Mouse (Mus musculus): ENCODE results near the gene Alg9. TPM values are rescaled to one million over a fixed set of nuclear protein-coding genes. Genes with fewer than 3 reads are reported as not detected.

The Alg9 gene
- polyA plus RNA-seq, 1 experiment from 2014 or later = 57.2 TPM

GRCm38 (mm10) chr9:50752054-50752602 lies 22.7 kb upstream of the Alg9 start, which contains the start of gene Hspb2:
TSS of gene Hspb2 (minus strand) at chr9:50752354.
- no peak within 1 kb of the TSS for H3K9ac ChIP-seq (ENCODE audit: low read depth, low read length)
- no peaks in the 10 kb centered on the region for H3K9me3 ChIP-seq (replicated peaks; ENCODE audit: control insufficient read depth, low read length, poor library complexity, severe bottlenecking)
- no peak within 1 kb of the TSS for H3K27ac ChIP-seq (ENCODE audit: low read length)
- no peaks in the 10 kb centered on the region for H3K4me1 ChIP-seq (ENCODE audit: control insufficient read depth, insufficient read depth, low read length)
- H3K27me3 ChIP-seq (ENCODE audit: control insufficient read depth, insufficient read depth, low read depth, low read length) = peaks cover 3% of the 10 kb centered on the region
- no peak within 1 kb of the TSS for H3K4me2 ChIP-seq (ENCODE audit: low read length)
- no peak for ATAC-seq
- 66% methylated on average over 14 of the region's 14 CpGs for WGBS
- H3K36me3 ChIP-seq (ENCODE audit: control insufficient read depth, insufficient read depth, low read length) = no peaks in the 10 kb centered on the region
- no peak within 1 kb of the TSS for H3K4me3 ChIP-seq (ENCODE audit: low read depth, low read length)

GRCm38 (mm10) chr9:50752784-50753615 lies 21.8 kb upstream of the Alg9 start:
- Histone ChIP-seq H3K9me3 (replicated peaks; ENCODE audit: control insufficient read depth, low read length, poor library complexity, severe bottlenecking) (no peaks in the 10 kb centered on the region), H3K9ac (ENCODE audit: low read depth, low read length) (no peak overlapping the region), H3K4me3 (ENCODE audit: low read depth, low read length) (no peak overlapping the region), H3K27me3 (ENCODE audit: control insufficient read depth, insufficient read depth, low read depth, low read length) (no peaks in the 10 kb centered on the region), H3K27ac (ENCODE audit: low read length) (no peak overlapping the region), H3K4me1 (ENCODE audit: control insufficient read depth, insufficient read depth, low read length) (no peaks in the 10 kb centered on the region), H3K4me2 (ENCODE audit: low read length) (no peak overlapping the region), H3K36me3 (ENCODE audit: control insufficient read depth, insufficient read depth, low read length) (no peaks in the 10 kb centered on the region)
- WGBS = 73% methylated on average over 17 of the region's 17 CpGs
- no peak for ATAC-seq

- no peak for ATAC-seq
- Histone ChIP-seq H3K4me1 (ENCODE audit: control insufficient read depth, insufficient read depth, low read length) (no peaks in the 10 kb centered on the region), H3K4me2 (ENCODE audit: low read length) (no peak overlapping the region), H3K27ac (ENCODE audit: low read length) (no peak overlapping the region), H3K9ac (ENCODE audit: low read depth, low read length) (no peak overlapping the region), H3K27me3 (ENCODE audit: control insufficient read depth, insufficient read depth, low read depth, low read length) (no peaks in the 10 kb centered on the region), H3K36me3 (ENCODE audit: control insufficient read depth, insufficient read depth, low read length) (no peaks in the 10 kb centered on the region), H3K4me3 (ENCODE audit: low read depth, low read length) (no peak overlapping the region), H3K9me3 (replicated peaks; ENCODE audit: control insufficient read depth, low read length, poor library complexity, severe bottlenecking) (no peaks in the 10 kb centered on the region)
- 74% methylated on average over 7 of the region's 7 CpGs for WGBS
Observed at GRCm38 (mm10) chr9:50753947-50754346, 20.9 kb upstream of the Alg9 start.

- 56% methylated on average over 5 of the region's 5 CpGs for WGBS
- H3K27ac ChIP-seq (ENCODE audit: low read length) = no peak overlapping the region
- ATAC-seq = no peak
- H3K36me3 ChIP-seq (ENCODE audit: control insufficient read depth, insufficient read depth, low read length) = no peaks in the 10 kb centered on the region
- no peak overlapping the region for H3K9ac ChIP-seq (ENCODE audit: low read depth, low read length)
- H3K4me2 ChIP-seq (ENCODE audit: low read length) = no peak overlapping the region
- H3K4me3 ChIP-seq (ENCODE audit: low read depth, low read length) = no peak overlapping the region
- H3K9me3 ChIP-seq (replicated peaks; ENCODE audit: control insufficient read depth, low read length, poor library complexity, severe bottlenecking) = no peaks in the 10 kb centered on the region
- no peaks in the 10 kb centered on the region for H3K27me3 ChIP-seq (ENCODE audit: control insufficient read depth, insufficient read depth, low read depth, low read length)
- no peaks in the 10 kb centered on the region for H3K4me1 ChIP-seq (ENCODE audit: control insufficient read depth, insufficient read depth, low read length)
Observed at GRCm38 (mm10) chr9:50756711-50757110, 18.1 kb upstream of the Alg9 start.

GRCm38 (mm10) chr9:50761520-50762243 lies 13.1 kb upstream of the Alg9 start:
- Histone ChIP-seq H3K4me3 (ENCODE audit: low read depth, low read length) (no peak overlapping the region), H3K9me3 (replicated peaks; ENCODE audit: control insufficient read depth, low read length, poor library complexity, severe bottlenecking) (no peaks in the 10 kb centered on the region), H3K27me3 (ENCODE audit: control insufficient read depth, insufficient read depth, low read depth, low read length) (no peaks in the 10 kb centered on the region), H3K27ac (ENCODE audit: low read length) (no peak overlapping the region), H3K4me1 (ENCODE audit: control insufficient read depth, insufficient read depth, low read length) (peaks cover 2% of the 10 kb centered on the region; the same call in 1 of the 2 replicates), H3K9ac (ENCODE audit: low read depth, low read length) (no peak overlapping the region), H3K36me3 (ENCODE audit: control insufficient read depth, insufficient read depth, low read length) (no peaks in the 10 kb centered on the region), H3K4me2 (ENCODE audit: low read length) (no peak overlapping the region)
- WGBS = 68% methylated on average over 6 of the region's 6 CpGs
- ATAC-seq = no peak

- H3K4me1 ChIP-seq (ENCODE audit: control insufficient read depth, insufficient read depth, low read length) = peaks cover 8% of the 10 kb centered on the region
Observed at GRCm38 (mm10) chr9:50763331-50763730, 11.5 kb upstream of the Alg9 start.

GRCm38 (mm10) chr9:50767531-50768106 lies 7.2 kb upstream of the Alg9 start:
- no peaks in the 10 kb centered on the region for H3K36me3 ChIP-seq (ENCODE audit: control insufficient read depth, insufficient read depth, low read length)
- peak overlapping the region; percentile 61 for H3K4me3 ChIP-seq (ENCODE audit: low read depth, low read length)
- peak overlapping the region; percentile 93 for H3K27ac ChIP-seq (ENCODE audit: low read length)
- WGBS = 6% methylated on average over 17 of the region's 17 CpGs
- peak overlapping the region; percentile 71 for H3K4me2 ChIP-seq (ENCODE audit: low read length)
- H3K9me3 ChIP-seq (replicated peaks; ENCODE audit: control insufficient read depth, low read length, poor library complexity, severe bottlenecking) = no peaks in the 10 kb centered on the region
- peak; percentile 76; the same call in 1 of the 2 replicates for ATAC-seq
- H3K27me3 ChIP-seq (ENCODE audit: control insufficient read depth, insufficient read depth, low read depth, low read length) = no peaks in the 10 kb centered on the region
- H3K4me1 ChIP-seq (ENCODE audit: control insufficient read depth, insufficient read depth, low read length) = peaks cover 19% of the 10 kb centered on the region
- H3K9ac ChIP-seq (ENCODE audit: low read depth, low read length) = peak overlapping the region; percentile 75

More at GRCm38 (mm10) chr9:50763331-50763730, 11.5 kb upstream of the Alg9 start:
- Histone ChIP-seq H3K9ac (ENCODE audit: low read depth, low read length) (no peak overlapping the region), H3K4me3 (ENCODE audit: low read depth, low read length) (no peak overlapping the region), H3K36me3 (ENCODE audit: control insufficient read depth, insufficient read depth, low read length) (no peaks in the 10 kb centered on the region), H3K27me3 (ENCODE audit: control insufficient read depth, insufficient read depth, low read depth, low read length) (no peaks in the 10 kb centered on the region), H3K4me2 (ENCODE audit: low read length) (no peak overlapping the region), H3K27ac (ENCODE audit: low read length) (no peak overlapping the region), H3K9me3 (replicated peaks; ENCODE audit: control insufficient read depth, low read length, poor library complexity, severe bottlenecking) (no peaks in the 10 kb centered on the region)
- WGBS = 69% methylated on average over 1 of the region's 1 CpGs
- no peak for ATAC-seq

GRCm38 (mm10) chr9:50768107-50769002 lies 6.5 kb upstream of the Alg9 start, which contains the start of gene Fdxacb1:
TSS of gene Fdxacb1 (plus strand) at chr9:50768236.
- peaks cover 19% of the 10 kb centered on the region for H3K4me1 ChIP-seq (ENCODE audit: control insufficient read depth, insufficient read depth, low read length)
- H3K36me3 ChIP-seq (ENCODE audit: control insufficient read depth, insufficient read depth, low read length) = no peaks in the 10 kb centered on the region
- peak within 1 kb of the TSS; percentile 71 for H3K4me2 ChIP-seq (ENCODE audit: low read length)
- WGBS = 4% methylated on average over 59 of the region's 59 CpGs
- peak within 1 kb of the TSS; percentile 61 for H3K4me3 ChIP-seq (ENCODE audit: low read depth, low read length)
- peak within 1 kb of the TSS; percentile 93 for H3K27ac ChIP-seq (ENCODE audit: low read length)
- H3K9ac ChIP-seq (ENCODE audit: low read depth, low read length) = peak within 1 kb of the TSS; percentile 81
- ATAC-seq = peak; percentile 92
- H3K27me3 ChIP-seq (ENCODE audit: control insufficient read depth, insufficient read depth, low read depth, low read length) = no peaks in the 10 kb centered on the region
- no peaks in the 10 kb centered on the region for H3K9me3 ChIP-seq (replicated peaks; ENCODE audit: control insufficient read depth, low read length, poor library complexity, severe bottlenecking)
